Mouse (Mus musculus): ENCODE results near the gene Otor. TPM values are rescaled to one million over a fixed set of nuclear protein-coding genes. Genes with fewer than 3 reads are reported as not detected.

The Otor gene
- polyA plus RNA-seq, 1 experiment = not detected

- H3K27ac ChIP-seq (ENCODE audit: control insufficient read depth, insufficient read depth, low read length) = no peak overlapping the region
Observed at GRCm38 (mm10) chr2:143084852-143085397, 6.7 kb downstream of the Otor start.

DNA sequence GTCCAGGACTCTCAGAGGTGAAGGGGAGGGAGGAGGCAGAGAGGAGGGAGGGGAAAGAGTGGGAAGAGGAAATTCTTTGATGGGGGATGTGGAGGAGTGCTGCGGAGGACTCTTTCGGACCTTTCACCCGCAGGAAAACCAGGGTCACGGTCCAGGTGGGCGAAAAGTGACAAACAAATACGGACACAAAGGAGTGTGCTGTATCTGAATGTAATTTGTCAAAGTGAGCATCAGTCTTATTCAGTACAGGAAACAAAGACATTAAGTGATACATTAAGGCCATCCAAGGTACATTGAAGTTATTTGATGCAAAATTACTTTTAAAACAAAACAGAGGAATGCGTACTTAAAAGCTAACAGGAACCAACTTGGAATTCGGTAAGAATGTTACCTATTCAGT is 11.6 kb downstream of the Otor start:
- WGBS = 91% methylated on average over 8 of the region's 8 CpGs
- H3K27me3 ChIP-seq (ENCODE audit: control insufficient read depth, insufficient read depth, low read length) = no peaks in the 10 kb centered on the region
- TF ChIP-seq POLR2A (IDR thresholded peaks at IDR 0.05; ENCODE audit: control insufficient read depth, extremely low read depth, insufficient read depth, low read length, poor library complexity) (no peak), CTCF (IDR thresholded peaks at IDR 0.05; ENCODE audit: borderline replicate concordance, control insufficient read depth, extremely low read depth, insufficient read depth, low read length, poor library complexity) (no peak)
- no peak overlapping the region for H3K27ac ChIP-seq (ENCODE audit: control insufficient read depth, insufficient read depth, low read length)
- DNase-seq = no peak
- H3K36me3 ChIP-seq (ENCODE audit: control insufficient read depth, insufficient read depth, low read length) = no peaks in the 10 kb centered on the region
- no peak overlapping the region for H3K4me3 ChIP-seq (ENCODE audit: control insufficient read depth, insufficient read depth, low read length)
- H3K4me1 ChIP-seq (replicated peaks; ENCODE audit: control insufficient read depth, insufficient read depth, low read length) = no peaks in the 10 kb centered on the region

More at GRCm38 (mm10) chr2:143084852-143085397, 6.7 kb downstream of the Otor start:
- H3K4me1 ChIP-seq (replicated peaks; ENCODE audit: control insufficient read depth, insufficient read depth, low read length) = no peaks in the 10 kb centered on the region
- H3K4me3 ChIP-seq (ENCODE audit: control insufficient read depth, insufficient read depth, low read length) = no peak overlapping the region
- WGBS = 84% methylated on average over 2 of the region's 2 CpGs
- no peak for TF ChIP-seq CTCF (IDR thresholded peaks at IDR 0.05; ENCODE audit: borderline replicate concordance, control insufficient read depth, extremely low read depth, insufficient read depth, low read length, poor library complexity)
- TF ChIP-seq POLR2A (IDR thresholded peaks at IDR 0.05; ENCODE audit: control insufficient read depth, extremely low read depth, insufficient read depth, low read length, poor library complexity) = no peak
- H3K27me3 ChIP-seq (ENCODE audit: control insufficient read depth, insufficient read depth, low read length) = no peaks in the 10 kb centered on the region
- DNase-seq = no peak
- H3K36me3 ChIP-seq (ENCODE audit: control insufficient read depth, insufficient read depth, low read length) = no peaks in the 10 kb centered on the region

- Histone ChIP-seq H3K27me3 (ENCODE audit: control insufficient read depth, insufficient read depth, low read length) (no peaks in the 10 kb centered on the region), H3K4me1 (replicated peaks; ENCODE audit: control insufficient read depth, insufficient read depth, low read length) (no peaks in the 10 kb centered on the region), H3K27ac (ENCODE audit: control insufficient read depth, insufficient read depth, low read length) (no peak overlapping the region), H3K36me3 (ENCODE audit: control insufficient read depth, insufficient read depth, low read length) (no peaks in the 10 kb centered on the region), H3K4me3 (ENCODE audit: control insufficient read depth, insufficient read depth, low read length) (no peak overlapping the region)
- WGBS = 23% methylated on average over 6 of the region's 6 CpGs
- no peak for DNase-seq
- TF ChIP-seq POLR2A (IDR thresholded peaks at IDR 0.05; ENCODE audit: control insufficient read depth, extremely low read depth, insufficient read depth, low read length, poor library complexity) (no peak), CTCF (IDR thresholded peaks at IDR 0.05; ENCODE audit: borderline replicate concordance, control insufficient read depth, extremely low read depth, insufficient read depth, low read length, poor library complexity) (no peak)
Observed at GRCm38 (mm10) chr2:143093726-143094125, 15.5 kb downstream of the Otor start.

DNA sequence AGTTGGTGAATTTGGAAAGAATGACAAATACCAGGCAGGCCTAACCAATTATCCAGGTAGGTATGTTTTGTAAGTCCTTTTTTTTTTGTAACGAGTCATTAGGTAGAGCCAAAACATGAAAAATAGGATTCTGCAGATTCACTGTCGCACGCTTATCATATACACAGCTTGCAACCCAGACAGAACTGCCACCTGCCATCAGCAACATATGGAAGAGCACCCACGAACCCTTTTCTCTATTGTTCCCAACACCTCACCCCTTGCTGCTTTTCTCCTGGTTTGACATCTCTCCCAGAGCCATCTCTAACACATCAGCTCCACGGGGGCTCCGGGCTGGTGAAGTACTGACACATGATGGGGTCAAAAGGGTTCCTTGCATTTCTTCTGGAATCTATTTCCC is 16.5 kb downstream of the Otor start:
- Histone ChIP-seq H3K4me3 (ENCODE audit: control insufficient read depth, insufficient read depth, low read length) (no peak overlapping the region), H3K27me3 (ENCODE audit: control insufficient read depth, insufficient read depth, low read length) (no peaks in the 10 kb centered on the region), H3K27ac (ENCODE audit: control insufficient read depth, insufficient read depth, low read length) (no peak overlapping the region), H3K4me1 (replicated peaks; ENCODE audit: control insufficient read depth, insufficient read depth, low read length) (no peaks in the 10 kb centered on the region), H3K36me3 (ENCODE audit: control insufficient read depth, insufficient read depth, low read length) (no peaks in the 10 kb centered on the region)
- DNase-seq = no peak
- TF ChIP-seq CTCF (IDR thresholded peaks at IDR 0.05; ENCODE audit: borderline replicate concordance, control insufficient read depth, extremely low read depth, insufficient read depth, low read length, poor library complexity) (no peak), POLR2A (IDR thresholded peaks at IDR 0.05; ENCODE audit: control insufficient read depth, extremely low read depth, insufficient read depth, low read length, poor library complexity) (no peak)
- 77% methylated on average over 6 of the region's 6 CpGs for WGBS

GRCm38 (mm10) chr2:143097170-143097569 is 18.9 kb downstream of the Otor start:
- Histone ChIP-seq H3K4me1 (replicated peaks; ENCODE audit: control insufficient read depth, insufficient read depth, low read length) (no peaks in the 10 kb centered on the region), H3K36me3 (ENCODE audit: control insufficient read depth, insufficient read depth, low read length) (no peaks in the 10 kb centered on the region), H3K4me3 (ENCODE audit: control insufficient read depth, insufficient read depth, low read length) (no peak overlapping the region), H3K27me3 (ENCODE audit: control insufficient read depth, insufficient read depth, low read length) (no peaks in the 10 kb centered on the region), H3K27ac (ENCODE audit: control insufficient read depth, insufficient read depth, low read length) (no peak overlapping the region)
- DNase-seq = no peak
- TF ChIP-seq CTCF (IDR thresholded peaks at IDR 0.05; ENCODE audit: borderline replicate concordance, control insufficient read depth, extremely low read depth, insufficient read depth, low read length, poor library complexity) = no peak
- no peak for TF ChIP-seq POLR2A (IDR thresholded peaks at IDR 0.05; ENCODE audit: control insufficient read depth, extremely low read depth, insufficient read depth, low read length, poor library complexity)
- WGBS = 82% methylated on average over 1 of the region's 1 CpGs

GRCm38 (mm10) chr2:143113859-143114258 is 35.6 kb downstream of the Otor start:
- no peak for TF ChIP-seq POLR2A (IDR thresholded peaks at IDR 0.05; ENCODE audit: control insufficient read depth, extremely low read depth, insufficient read depth, low read length, poor library complexity)
- no peak for TF ChIP-seq CTCF (IDR thresholded peaks at IDR 0.05; ENCODE audit: borderline replicate concordance, control insufficient read depth, extremely low read depth, insufficient read depth, low read length, poor library complexity)
- no peak overlapping the region for H3K4me3 ChIP-seq (ENCODE audit: control insufficient read depth, insufficient read depth, low read length)
- no peaks in the 10 kb centered on the region for H3K36me3 ChIP-seq (ENCODE audit: control insufficient read depth, insufficient read depth, low read length)
- no peak overlapping the region for H3K27ac ChIP-seq (ENCODE audit: control insufficient read depth, insufficient read depth, low read length)
- DNase-seq = no peak
- H3K27me3 ChIP-seq (ENCODE audit: control insufficient read depth, insufficient read depth, low read length) = no peaks in the 10 kb centered on the region
- 92% methylated on average over 1 of the region's 1 CpGs for WGBS
- H3K4me1 ChIP-seq (replicated peaks; ENCODE audit: control insufficient read depth, insufficient read depth, low read length) = no peaks in the 10 kb centered on the region

DNA sequence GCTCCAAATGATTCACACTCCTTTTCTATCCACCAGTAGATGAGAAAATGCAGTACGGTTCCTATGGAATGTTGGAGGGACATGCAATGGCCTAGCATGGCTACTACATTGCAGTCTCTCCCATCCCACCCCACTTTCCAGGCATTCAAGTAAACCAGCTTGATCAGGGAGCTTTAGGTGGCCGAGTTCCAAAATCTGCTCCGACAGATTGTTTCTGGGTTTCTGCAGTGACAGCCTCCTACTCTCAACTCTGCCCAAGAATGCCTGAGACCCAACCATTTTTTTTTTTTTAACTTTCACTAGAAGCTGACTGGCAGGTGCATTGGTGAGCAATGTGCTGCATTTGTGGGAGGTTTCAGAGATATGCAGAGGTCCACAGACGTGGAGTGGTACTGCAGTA is 36.4 kb downstream of the Otor start:
- WGBS = 77% methylated on average over 4 of the region's 4 CpGs

More for the DNA sequence above, 36.4 kb downstream of the Otor start:
- no peak for TF ChIP-seq CTCF (IDR thresholded peaks at IDR 0.05; ENCODE audit: borderline replicate concordance, control insufficient read depth, extremely low read depth, insufficient read depth, low read length, poor library complexity)
- TF ChIP-seq POLR2A (IDR thresholded peaks at IDR 0.05; ENCODE audit: control insufficient read depth, extremely low read depth, insufficient read depth, low read length, poor library complexity) = no peak
- Histone ChIP-seq H3K27ac (ENCODE audit: control insufficient read depth, insufficient read depth, low read length) (no peak overlapping the region), H3K27me3 (ENCODE audit: control insufficient read depth, insufficient read depth, low read length) (no peaks in the 10 kb centered on the region), H3K4me3 (ENCODE audit: control insufficient read depth, insufficient read depth, low read length) (no peak overlapping the region), H3K4me1 (replicated peaks; ENCODE audit: control insufficient read depth, insufficient read depth, low read length) (no peaks in the 10 kb centered on the region), H3K36me3 (ENCODE audit: control insufficient read depth, insufficient read depth, low read length) (no peaks in the 10 kb centered on the region)
- no peak for DNase-seq
